Mouse (Mus musculus): ENCODE results near the gene Vangl2.
A peak's percentile ranks its signal among the peaks of the same experiment; 100 is the strongest.

Vangl2 gene

DNA sequence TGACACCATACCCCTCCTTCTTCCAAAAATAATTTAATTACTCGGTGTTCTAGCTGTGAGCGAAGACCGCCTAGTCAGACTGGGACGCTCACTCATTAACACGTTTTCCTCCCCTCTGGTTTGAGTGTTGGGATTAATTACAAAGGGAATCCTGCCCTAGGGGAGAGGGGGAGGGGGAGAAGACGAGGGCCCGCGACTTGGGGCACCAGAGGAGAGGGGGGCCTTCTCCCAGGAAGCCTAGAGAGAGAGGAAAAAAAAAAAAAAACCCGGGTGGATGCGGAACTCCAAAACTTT, 488 bp downstream of the Vangl2 start:
- DNase-seq (ENCODE audit: low read depth, low spot score), result no peak

DNA sequence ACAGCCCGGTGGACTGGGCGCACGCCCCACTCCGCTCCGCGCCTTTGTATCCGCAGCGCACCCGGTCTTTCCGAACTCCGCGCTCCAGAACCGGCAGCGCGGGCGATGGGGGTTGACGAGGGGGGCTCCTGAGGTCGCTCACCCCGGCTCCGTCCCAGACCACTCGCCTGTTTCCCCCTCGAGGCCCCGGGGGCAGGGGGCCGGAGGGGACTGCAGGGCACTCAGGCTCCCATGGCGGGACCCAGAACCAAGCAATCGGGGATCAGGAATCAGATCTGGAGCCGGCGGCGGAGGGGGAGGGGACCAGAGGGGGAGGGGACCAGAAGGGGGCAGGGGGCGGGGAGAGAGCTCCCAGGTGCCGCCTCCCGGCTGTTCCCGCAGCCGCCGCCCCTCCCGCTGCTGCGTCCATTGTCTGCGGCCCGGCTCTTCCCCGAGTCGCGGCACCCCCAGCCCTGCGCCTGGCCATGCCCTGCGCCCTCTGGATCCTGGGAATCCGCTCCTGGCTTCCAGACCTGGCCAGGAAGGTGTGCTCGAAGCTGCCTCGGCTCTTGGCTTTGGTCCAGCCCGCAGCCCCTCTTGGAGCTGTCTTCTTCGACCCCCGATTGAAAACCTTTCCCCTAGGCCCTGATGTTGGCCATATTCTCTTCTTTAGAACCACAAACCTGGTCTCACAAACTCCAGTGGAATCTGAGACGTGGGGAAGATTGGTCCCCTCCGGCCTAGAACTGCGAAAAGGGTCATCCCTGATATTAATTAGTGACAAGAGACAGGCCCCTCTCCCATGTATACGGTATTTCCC, 1.0 kb downstream of the Vangl2 start:
- DNase-seq (ENCODE audit: low read depth, low spot score), result peak; percentile 66

DNA sequence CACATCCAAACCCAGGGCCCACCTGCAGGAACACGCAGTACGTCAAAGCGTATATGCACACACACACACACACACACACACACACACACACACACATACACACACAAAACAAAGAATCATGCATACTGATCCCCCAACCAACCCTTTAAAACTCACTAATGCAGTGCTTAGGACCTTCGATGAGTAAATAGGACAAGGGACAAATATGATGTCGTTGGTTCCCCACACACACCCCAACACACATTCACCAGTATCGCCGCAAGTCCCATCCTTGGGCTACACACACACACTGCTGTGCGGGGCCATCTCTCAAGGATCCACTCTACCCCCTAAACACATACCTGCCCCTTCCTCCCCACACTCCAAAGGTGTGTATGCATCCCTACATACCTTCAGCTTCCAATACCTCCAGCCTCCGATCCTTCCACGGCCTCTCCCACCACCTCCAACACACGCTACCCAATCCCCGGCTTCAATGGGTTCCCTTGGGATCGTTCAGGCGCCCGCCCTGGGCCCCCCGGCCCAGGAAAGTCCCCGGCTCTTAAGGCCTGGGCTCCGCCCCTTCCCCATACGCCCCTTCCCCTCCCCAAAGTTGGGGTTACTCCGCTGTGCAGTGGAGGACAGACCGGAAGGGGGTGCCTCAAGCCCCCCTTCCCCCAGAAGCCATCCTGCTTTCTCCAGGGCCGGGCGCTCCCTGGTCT, 1.9 kb downstream of the Vangl2 start:
- DNase-seq (ENCODE audit: low read depth, low spot score), result peak; percentile 70

DNA sequence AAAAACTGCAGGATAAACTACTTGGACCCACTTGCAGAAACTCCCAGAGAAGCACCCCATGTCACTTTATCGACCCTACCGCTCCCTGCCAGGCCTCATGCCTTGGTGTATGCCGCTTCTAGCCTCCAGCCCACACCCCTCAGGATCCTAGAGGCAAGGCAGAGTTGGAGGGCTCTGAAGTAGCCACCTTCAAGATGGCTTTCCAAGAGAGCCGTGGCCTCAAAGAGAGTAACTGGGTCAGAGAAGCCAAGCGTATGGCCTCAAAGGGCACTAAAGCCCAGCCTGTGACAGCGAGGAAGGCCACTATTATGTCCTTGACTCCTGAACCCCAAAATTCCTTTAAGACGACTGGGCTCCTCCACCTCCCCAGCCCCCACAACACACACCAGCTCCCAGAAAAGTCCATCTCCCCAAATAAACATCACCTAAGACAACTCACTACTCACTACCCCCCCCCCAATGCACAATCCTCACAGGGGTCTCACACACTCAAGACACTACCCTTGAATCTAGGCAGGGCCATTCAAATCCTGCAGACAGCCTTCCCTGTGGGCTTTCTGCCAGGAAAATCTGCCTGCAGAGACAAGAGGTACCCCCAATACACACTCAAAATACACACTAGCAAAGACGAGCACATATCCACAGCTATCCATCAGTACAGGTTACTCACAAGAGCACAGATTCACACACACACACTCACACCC, 2.9 kb downstream of the Vangl2 start:
- no peak for DNase-seq (ENCODE audit: low read depth, low spot score)

DNA sequence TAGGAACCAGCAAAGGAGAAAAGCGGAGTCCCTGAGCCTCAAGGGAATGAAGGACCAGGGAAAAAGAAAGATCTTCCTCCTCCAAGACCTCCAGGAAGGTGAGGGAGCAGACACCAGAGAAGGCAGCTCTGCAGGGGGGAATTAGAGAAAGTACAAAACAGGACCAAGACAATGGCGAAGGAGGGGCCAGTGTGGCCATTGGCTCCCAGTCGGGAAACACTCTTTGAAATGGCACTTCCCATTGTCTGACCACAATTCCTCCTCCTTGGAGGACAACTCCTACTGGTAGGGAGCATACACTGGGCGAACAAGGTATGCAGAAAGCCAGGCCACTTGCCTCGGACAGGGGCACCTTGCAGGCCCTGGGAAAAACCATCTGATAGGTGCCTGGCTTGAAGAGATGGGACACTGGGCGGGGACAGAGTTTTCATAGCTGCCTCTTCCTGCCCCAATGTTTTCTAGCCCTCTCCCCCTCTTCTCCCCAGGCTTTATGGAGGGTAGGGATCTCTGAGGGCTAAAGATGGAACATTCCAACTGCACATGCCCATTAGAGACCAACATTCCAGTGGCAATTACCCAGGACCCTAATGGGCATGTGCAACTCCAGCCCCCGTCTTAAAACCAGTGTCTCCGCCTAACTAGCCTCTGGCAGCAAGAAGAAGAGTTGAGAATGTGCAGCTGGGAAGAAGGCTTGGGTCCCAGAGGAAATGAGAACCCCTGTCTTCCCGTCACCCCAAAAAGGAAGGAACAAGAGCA, 3.9 kb downstream of the Vangl2 start:
- DNase-seq (ENCODE audit: low read depth, low spot score), result no peak

DNA sequence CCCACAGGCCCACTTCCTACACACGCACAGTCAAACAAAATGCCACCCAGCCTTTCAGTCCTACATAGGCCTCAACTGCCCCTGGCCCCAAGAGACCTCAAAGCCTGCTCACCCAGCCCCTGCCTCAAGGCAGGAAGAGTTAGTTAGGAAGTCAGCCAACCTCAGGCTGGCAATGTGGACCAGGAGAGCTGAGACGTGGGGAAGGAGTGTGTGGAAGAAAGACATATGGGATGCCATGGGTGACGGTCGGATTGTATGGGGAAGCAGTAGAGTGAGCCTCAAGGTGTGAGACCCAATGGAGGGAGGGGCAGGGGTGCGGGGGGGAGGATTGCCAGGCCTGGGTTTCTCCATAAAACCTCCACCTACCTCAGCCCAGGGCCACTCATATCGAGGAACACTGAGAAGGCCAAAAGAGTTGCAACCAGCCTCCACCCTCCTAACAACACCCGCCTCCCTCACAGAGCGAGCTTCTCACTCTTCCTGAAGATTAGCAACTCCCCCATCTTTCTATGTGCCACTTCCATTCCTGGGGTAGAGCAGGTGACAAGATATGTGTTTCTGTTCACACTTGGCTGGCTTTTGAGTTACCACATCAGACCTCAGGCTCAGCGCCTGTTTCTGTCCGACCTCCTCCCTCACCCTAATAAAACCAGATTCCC, 8.3 kb downstream of the Vangl2 start:
- DNase-seq (ENCODE audit: low read depth, low spot score), result no peak

DNA sequence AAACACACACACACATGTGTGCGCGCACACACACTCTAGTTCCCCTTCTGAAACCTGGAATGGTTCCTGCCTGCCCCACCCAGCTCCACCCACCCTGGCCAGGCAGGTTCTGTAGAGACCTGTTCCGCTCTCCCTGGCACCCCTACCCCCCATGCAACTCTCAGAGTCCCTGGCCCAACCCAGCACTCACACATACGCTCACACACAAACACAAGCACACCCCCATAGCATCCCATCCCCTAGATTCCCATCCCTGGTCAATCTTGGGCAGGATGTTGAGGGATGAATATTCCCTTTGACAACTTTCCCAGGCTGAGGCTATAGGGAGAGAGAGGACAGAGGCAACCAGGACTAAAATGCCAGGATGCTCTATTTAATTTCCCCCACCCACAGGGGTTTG, 8.9 kb downstream of the Vangl2 start:
- no peak for DNase-seq (ENCODE audit: low read depth, low spot score)

DNA sequence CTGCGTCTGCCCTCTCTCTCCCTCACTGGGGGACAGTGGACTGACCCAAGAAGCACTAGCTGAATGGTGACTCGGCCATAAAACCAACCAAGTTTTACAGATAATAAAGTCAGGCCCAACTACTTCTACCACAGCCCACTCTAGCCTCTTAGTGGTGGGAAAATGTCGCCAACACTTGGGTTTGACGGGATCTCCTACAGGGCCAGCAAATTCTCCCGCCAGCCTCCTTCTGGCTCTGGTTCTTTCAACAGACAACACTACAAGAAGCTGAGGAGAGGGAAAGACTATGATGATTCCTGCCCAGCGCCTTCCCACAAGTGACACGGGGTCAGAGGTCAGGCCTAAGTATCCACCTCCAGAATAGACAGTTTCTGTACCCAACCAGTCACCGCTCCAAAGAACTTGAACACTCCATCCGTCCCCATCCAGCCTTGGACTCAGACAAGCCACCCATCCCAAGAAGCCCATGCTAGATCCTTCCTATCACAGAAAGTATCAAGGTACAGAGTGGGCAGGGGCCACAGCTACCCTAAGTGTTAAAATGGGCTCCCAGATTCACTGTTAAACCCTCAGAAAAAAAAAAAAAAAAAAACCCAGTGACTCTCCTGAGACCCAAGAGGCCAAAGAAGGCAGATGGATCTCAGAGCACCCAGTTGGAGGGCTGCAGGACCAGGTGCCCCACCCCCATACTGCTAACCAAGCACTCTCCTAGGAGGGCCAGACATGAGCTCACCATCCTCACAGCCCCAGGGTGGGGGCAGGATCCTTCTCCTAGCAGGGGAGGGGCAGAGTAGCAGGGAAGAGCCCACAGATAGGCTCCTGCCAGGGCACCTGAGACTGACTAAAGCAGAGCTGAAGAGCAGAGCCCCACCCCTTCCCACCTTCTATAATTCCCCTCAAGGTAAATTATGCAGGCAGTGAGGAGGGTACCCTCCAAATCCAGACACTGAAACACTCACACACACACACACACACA, 9.6 kb downstream of the Vangl2 start:
- no peak for DNase-seq (ENCODE audit: low read depth, low spot score)

DNA sequence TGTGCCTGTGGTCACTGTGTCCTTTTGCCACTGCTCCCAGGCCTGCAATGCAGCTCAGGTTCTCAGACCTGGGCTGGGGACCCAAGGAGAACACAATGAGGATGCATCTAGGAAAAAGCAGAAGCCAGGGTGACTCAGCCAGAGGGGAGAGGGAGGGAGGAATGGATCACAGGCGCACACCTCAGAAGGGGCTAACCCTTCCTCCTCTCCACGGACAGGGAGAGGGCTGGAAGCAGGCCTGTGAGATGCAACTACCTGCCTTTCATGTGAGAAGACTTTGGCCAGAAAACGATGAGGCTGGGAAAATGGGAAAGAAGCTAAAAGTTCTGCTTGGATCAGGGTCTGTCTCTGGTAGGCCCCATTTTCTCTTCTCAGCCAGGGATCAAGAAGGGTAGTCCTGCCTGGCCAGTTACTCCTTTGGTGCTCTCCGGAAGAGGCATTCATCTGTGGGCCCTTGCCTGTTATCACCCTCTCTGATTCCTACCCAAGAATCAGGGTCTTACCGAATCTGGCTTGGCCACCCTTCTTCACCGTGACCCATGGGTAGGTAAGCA, 10.7 kb downstream of the Vangl2 start:
- DNase-seq (ENCODE audit: low read depth, low spot score), result no peak

DNA sequence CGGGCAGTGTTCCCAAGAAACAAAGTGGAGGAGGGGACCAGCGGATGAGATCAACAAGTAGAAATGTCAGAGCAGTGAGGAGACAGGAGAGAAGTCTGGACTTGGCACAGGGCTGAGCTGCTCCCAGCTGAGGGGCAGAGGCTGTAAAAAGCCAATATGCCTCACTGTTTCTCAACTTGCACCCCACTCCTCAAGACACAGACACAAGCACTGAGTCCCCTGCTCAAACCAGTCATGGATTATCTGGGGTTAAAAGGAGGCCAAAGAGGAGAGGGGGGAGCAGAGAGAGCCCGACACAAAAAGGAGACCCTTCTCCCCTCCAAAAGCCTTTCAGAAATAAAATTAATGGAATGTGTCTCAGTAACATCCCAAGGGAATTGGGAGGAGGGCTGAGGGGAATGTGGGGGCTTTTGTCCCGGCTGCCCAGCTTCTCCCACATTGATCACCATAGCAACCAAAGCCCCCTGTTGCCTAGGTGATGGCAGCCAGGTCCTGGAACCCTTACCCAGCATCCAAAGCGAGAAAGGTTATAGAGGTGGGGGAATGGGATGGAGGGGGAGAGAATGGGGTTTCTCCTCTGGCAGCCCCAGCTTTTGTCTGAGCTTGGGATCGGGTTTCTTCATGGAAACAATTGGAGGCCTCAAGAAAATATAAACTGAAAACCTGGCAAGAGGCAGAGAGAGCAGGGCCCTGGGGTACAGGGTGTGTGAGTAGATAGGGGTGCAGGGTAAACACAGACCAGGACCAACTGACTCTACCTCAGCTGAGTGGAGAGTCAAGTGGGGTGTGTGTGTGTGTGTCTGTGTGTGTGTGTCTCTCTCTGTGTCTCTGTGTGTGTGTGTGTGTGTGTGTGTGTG, 11.4 kb downstream of the Vangl2 start:
- no peak for DNase-seq (ENCODE audit: low read depth, low spot score)

DNA sequence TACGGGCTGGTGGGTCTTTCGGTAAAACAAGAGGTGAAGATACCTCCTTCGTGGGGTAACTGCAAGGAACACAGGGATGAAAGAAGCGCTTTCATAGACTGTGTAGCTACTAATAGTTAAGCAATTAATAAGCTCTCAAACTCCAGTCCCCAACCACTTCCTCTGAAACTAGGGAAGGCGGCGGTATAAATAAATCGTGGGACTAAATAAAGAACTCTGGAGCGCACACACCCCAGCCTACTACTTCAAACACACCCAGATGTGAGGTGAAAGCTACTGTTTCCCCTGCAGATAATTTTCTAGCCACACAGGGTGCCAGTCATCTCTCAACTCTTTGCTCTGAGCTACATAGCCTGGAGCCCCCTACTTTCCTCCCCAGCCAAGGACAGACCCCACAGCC, 12.2 kb downstream of the Vangl2 start:
- no peak for DNase-seq (ENCODE audit: low read depth, low spot score)

DNA sequence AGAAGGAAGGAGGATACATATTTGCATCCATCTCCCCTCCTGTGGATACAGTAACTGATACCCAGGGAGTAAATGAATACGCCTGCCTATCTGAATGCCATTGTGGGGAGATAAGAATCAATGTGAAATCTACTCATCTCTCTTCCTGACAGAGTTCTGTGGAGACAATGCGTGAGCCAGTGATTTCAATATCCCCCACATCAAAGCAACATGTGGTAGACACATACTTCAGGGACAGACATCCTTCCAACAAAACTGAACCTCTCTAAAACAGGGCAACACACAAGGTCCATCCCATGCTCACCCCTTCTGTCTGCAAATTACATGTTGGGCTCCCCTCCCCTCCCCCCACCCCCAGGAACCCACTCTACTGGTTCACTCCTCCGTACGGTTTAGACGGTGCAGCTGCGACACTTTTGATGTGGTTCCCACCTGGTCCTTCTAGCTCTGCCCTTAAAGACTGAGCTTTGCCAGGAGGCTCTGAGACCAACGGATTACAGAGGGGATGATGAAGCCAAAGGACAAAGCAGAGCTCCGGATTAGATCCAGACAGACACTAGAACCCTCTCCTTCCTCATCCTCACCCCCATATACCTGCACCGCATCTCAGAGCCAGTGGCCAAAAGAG, 12.8 kb downstream of the Vangl2 start:
- no peak for DNase-seq (ENCODE audit: low read depth, low spot score)

DNA sequence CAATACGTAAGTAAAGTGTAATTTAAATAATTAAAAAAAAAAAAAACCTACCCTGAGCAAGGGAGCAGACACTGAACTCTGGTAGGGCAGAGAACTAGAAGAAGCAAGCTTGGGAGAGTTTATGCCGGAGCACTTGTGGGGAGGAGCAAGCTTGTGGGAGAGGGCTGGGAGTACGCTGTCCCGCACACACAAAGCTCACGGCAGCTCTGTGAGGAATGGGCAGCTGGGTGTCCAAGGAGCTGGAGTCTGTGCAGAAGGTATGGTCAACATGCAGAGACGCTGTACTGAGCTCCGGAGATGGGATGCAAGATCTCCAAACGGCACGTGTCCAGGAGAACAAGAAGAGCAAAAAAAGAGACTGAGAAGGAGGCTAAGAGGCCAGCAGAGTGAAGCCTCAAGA, 13.5 kb downstream of the Vangl2 start:
- no peak for DNase-seq (ENCODE audit: low read depth, low spot score)

DNA sequence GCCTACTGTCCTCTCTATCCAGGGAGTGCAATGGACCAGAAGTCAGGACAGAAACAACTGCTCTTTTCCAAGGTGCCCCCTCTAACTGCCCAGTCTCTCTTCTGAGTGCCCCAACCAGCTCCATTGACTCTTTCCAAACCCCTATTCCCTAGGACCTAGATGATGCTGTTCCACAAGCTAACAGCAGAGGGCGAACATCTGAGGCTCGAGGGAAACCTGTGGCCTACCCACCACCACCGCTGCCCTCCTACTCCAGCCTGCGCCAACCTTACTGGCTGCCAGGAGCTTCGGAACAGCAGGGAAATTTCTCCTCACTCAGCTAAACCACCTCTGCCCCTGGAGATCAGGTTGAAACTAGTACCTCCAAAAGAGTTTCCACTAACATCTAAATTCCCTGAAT, 16.2 kb downstream of the Vangl2 start:
- DNase-seq (ENCODE audit: low read depth, low spot score), result no peak

DNA sequence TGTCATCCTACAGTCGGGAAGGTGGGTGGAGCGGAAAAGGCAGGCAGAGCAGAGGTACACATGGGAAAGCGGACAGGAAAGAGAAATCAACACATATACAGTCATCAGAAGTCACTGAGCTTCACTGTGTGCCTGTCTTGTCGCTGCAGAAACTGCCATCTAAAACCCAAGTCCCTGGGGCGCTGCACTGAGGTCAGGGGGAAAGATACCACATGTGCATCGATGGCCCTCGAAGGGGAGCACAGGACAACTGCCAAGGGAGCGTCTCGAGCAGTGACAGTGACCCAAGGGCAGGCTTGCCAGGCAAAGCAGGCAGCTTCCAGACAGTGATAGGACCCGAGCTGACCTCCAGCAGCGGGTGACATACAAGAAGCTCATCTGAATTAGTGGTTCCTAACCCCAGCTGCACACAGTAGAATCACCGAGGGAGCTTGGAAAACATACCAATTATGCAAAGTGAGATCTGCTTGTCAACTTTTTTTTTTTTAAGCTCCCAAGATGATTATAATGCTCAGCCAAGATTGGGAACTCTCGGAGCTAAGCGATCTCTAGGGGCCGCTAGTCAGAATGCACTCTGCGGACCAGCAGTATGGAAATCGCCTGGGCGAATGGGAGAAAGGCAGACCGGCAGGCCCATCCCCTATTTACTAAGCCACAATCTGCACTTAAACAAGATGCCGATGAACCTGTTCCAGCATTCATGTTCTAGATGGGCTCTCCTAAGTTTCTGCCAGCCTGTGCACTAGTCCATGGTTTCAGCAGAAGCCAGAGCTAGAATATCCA, 18.0 kb downstream of the Vangl2 start:
- no peak for DNase-seq (ENCODE audit: low read depth, low spot score)

DNA sequence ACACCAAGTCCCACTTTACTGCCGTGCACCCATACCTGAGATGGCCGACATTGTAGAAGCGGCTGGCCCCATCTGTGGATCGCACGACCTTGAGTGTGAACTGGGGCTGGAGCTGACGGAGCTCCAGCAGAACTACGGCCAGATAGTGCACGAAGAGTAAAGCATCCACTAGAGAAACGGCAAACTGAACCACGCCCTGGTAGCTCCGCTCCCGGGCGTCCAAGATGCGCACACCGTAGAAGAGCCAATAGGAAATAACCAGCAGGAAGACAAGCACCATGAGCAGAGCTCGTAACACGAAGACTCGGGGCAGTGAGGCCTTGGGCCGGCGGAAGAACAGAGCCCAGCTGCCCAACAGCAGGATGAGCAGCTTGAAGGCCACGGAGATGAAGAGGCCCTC, 18.8 kb downstream of the Vangl2 start:
- DNase-seq (ENCODE audit: low read depth, low spot score), result no peak

DNA sequence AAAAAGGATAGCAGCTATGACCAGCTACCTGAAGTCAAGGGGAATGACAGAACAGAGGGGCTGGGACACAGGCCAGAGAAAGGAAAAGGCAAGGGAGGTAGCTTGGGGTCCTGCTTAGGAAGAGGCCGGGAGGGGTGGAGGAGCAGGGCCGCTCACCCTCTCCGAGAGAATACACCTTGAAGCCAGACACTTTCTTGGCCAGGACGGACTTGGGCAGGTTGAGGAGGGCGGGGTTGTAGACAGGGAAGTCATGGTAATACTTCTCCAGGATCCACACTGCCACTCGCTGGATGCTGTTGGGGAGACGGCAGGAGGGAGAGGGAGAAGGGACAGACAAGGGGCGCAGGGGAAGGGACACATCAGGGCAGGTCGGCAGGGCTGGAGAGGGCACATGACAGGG, 19.9 kb downstream of the Vangl2 start:
- DNase-seq (ENCODE audit: low read depth, low spot score), result no peak

DNA sequence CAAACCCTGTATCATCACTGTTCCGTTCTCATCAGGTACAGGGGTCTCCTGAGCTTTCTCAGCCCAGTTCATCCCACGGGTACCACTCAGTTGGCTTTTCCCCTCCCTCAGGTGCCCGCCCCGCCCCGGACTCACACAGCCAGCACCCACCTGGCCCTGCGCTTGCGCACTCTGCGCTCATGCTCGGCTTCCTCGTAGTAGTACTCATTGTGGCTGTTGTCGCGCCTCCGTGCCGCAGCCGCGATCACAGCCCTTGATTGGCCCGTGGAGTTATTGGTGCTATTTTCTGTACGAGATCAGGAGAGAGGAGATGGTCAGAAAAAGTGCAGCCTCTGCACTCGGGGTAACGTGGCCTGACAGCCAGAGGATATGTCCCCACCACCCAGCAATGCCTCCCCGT, 20.5 kb downstream of the Vangl2 start:
- no peak for DNase-seq (ENCODE audit: low read depth, low spot score)
